Mouse (Mus musculus) forebrain, embryonic 11.5 days (tissue): ENCODE results near the gene Lhfp. TPM values are rescaled to one million over a fixed set of nuclear protein-coding genes. Genes with fewer than 3 reads are reported as not detected.

Experiments
- ATAC-seq: fragments of 200-750 bp; cut with Nextera tagmentation; replicated peaks from 2 replicates; pipeline ENCODE4 v1.8.0; 2017; ENCODE audit warnings: moderate TSS enrichment; ENCODE audit not compliant: low FRiP score
- DNase-seq: peaks from one replicate; pipeline ENCODE4 v3.0.0-alpha.2; 2017; ENCODE audit warnings: low spot score
- H3K27ac ChIP-seq: fragments of 300-500 bp; sonication (generic); 2 replicates; pipeline ENCODE4 v1.5.1; 2014; ENCODE audit warnings: low read depth, low read length
- H3K27me3 ChIP-seq: fragments of 300-500 bp; sonication (generic); 2 replicates; pipeline ENCODE4 v1.6.1; 2014; ENCODE audit warnings: mild to moderate bottlenecking, low read length, mixed read lengths; ENCODE audit not compliant: control insufficient read depth, insufficient read depth
- H3K36me3 ChIP-seq: fragments of 300-500 bp; sonication (generic); 2 replicates; pipeline ENCODE4 v1.6.1; 2014; ENCODE audit warnings: mild to moderate bottlenecking, low read length, moderate library complexity, mixed read lengths; ENCODE audit not compliant: control insufficient read depth, insufficient read depth
- H3K4me1 ChIP-seq: fragments of 300-500 bp; sonication (generic); replicated peaks from 2 replicates; pipeline ENCODE4 v1.6.1; 2014; ENCODE audit warnings: low read length, mixed read lengths; ENCODE audit not compliant: control insufficient read depth, insufficient read depth
- H3K4me2 ChIP-seq: fragments of 300-500 bp; sonication (generic); 2 replicates; pipeline ENCODE4 v1.6.1; 2014; ENCODE audit warnings: low read depth, mild to moderate bottlenecking, low read length, moderate library complexity, mixed read lengths; ENCODE audit not compliant: severe bottlenecking
- H3K4me3 ChIP-seq: fragments of 300-500 bp; sonication (generic); 2 replicates; pipeline ENCODE4 v1.5.1; 2014; ENCODE audit warnings: low read depth, low read length
- H3K9ac ChIP-seq: fragments of 300-500 bp; sonication (generic); 2 replicates; pipeline ENCODE4 v1.6.1; 2014; ENCODE audit warnings: low read length
- H3K9me3 ChIP-seq: fragments of 300-500 bp; sonication (generic); 2 replicates; pipeline ENCODE4 v1.6.1; 2016; ENCODE audit warnings: low read length, mixed read lengths; ENCODE audit not compliant: control insufficient read depth
- WGBS: fragments of 180-500 bp; shearing (Covaris S2); extraction: QIAGEN DNeasy Blood & Tissue Kit; methylation state at CpG from one replicate; pipeline ENCODE4 v1.1.7; 2014; 5-methylcytosine and 5-hydroxymethylcytosine counted together
- polyA plus RNA-seq: library from polyadenylated mRNA; unstranded; fragments of >200 nt; fragmentation: Nextera tagmentation; extraction: Ambion mirVana; gene quantifications from 2 replicates; pipeline ENCODE4 v1.2.1, GENCODE M21; 2014

Lhfp gene
- polyA plus RNA-seq, 1 experiment from 2014 or later = 24.8 TPM

GRCm38 (mm10) chr3:53310615-53311014 lies 269.3 kb downstream of the Lhfp start:
- H3K27ac ChIP-seq = no peak overlapping the region
- ATAC-seq = no peak
- peaks cover 2% of the 10 kb centered on the region; the same call in 1 of the 2 replicates for H3K9me3 ChIP-seq
- WGBS = 94% methylated on average over 2 of the region's 2 CpGs
- H3K4me1 ChIP-seq = no peaks in the 10 kb centered on the region
- H3K4me2 ChIP-seq = no peak overlapping the region
- no peaks in the 10 kb centered on the region for H3K27me3 ChIP-seq
- no peaks in the 10 kb centered on the region for H3K36me3 ChIP-seq
- no peak overlapping the region for H3K4me3 ChIP-seq
- H3K9ac ChIP-seq = no peak overlapping the region
- no peak for DNase-seq

Other genes starting within 250 kb of the Lhfp start
- gene Cog6, start 24.3 kb upstream of the Lhfp start, polyA plus RNA-seq = 45.2 and 48.8 TPM in 2 replicates